Mouse (Mus musculus) liver (tissue): ENCODE measurements around the gene Fbxo42.
"Not testable (repeated sequence)": the region's sequence is repeated elsewhere in the genome, so short reads cannot be mapped to it uniquely, and the experiment has no call there.

Source experiments
- DNase-seq: peaks from one replicate; pipeline ENCODE4 v3.0.0-alpha.2; 2020; ENCODE audit warnings: mixed read lengths

Fbxo42 gene

DNA sequence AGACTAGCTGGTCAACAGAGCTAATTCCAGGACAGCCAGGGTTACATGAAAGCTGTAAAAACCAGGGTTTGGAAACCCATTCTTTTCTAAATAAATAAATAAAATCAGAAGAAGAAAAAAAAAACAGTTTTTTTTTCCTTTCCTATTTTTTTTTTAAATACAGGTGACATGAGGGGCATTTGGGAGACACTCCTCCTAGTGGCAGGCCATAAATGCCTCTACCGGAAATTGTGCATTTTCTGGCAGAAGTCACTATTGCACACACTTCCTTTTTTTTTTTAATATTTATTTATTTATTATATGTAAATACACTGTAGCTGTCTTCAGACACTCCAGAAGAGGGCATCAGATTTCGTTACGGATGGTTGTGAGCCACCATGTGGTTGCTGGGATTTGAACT, 10.0 kb upstream of the Fbxo42 start:
- DNase-seq = not testable (repeated sequence)

DNA sequence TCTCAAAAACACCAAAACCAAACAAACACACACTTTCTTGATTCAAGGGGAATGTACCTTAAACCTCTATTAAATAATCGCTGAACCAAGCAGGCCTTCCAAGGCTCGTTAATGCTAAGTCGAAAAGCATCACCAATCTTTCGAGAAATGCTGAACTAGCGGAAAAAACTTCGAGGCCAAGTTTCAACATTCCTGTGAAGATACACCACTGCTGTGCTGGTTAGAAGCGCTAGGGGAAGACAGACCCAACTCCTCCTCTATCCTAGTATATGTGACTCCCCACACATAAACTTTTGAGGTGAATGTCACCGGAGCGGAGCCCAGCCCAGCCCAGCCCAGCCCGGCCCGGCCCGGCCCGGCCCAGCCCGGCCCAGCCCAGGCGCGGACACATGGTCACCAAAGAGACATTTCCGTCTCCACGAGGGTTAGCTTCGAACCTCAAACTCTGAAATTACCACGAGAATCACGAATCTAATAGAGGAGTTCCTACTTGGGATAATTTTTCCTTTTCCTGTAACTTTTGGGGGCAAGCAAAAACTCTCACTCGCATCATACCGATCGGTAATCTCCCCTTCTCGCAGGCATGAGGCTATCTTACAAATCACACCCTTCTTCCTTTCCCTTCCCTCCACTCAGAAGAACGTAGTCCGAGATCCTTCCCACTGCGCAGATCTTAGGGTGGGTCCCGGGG, 9.1 kb upstream of the Fbxo42 start:
- no peak for DNase-seq

DNA sequence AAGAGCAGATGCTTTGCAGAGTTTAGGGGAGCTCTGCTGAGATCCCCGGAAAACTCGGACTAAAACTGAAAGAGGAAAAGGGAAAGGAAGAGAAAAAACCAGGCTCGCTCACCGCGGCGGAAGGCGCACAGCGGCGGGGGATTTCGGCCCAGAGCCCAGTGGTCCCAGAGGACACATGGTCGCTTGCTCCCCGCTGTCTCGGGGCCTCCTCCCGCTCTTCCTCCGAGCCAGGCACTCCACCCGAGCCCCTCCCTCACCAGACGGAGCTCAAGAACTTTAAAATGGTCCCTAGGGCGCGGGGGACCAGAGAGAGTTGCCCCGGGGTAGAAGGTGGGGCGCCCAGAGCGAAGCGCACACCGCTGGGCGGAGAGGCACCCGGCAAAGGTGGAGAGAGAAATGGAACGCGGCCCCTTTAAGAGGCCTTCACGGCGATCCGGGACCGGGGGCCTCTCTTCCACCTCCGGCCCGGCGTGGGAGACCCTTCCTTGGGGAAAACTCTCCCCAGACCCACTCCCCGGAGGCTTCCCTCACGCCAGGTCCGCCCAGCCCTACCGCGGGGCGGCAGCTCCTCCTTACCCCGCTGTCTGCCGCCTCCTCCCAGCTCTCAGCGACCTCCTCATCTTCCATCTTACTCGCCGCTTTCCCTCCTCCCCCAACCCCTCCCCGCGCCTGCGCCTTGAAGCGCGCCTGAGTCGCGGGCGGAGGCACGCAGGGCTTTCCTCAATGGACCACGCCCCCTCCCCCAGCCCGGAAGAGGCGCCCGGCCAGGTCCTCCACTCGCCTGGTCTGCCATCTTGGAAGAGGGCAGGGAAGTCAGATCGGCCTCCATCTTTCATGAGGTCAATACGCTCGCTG, 8.4 kb upstream of the Fbxo42 start, which contains the start of gene Szrd1:
TSS of gene Szrd1 (minus strand) at position 660 of the 855 bp plus-strand sequence.
- DNase-seq = peak; percentile 99

GRCm38 (mm10) chr4:141140354-141140753, 7.4 kb upstream of the Fbxo42 start:
- not testable (repeated sequence) for DNase-seq

GRCm38 (mm10) chr4:141140967-141141366, 6.7 kb upstream of the Fbxo42 start:
- DNase-seq = no peak

DNA sequence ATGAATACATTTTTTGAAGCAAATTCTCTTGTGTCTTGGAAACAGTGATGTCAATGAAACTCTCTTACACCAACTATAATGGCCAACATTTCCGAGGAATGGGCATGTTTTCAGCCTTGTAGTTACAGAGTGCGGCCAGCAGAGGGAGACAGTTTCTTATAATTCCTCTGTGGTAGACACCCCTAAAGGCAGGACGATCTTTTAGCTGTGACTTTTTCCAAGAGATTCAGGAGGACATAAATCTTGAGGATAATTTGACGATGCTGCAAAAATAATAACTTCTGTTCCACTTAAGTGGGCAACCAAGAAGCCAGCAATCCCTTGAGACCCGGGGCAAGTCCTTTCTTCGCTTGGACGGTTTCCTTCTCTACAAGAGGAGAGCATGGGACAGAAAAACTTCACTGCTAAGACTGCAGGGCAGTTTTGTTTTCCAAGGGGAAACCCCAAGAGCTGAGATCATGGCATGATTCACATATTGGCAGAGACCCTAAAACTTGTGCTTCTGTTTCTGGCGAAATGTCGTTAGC, 5.4 kb upstream of the Fbxo42 start:
- peak; percentile 79 for DNase-seq

DNA sequence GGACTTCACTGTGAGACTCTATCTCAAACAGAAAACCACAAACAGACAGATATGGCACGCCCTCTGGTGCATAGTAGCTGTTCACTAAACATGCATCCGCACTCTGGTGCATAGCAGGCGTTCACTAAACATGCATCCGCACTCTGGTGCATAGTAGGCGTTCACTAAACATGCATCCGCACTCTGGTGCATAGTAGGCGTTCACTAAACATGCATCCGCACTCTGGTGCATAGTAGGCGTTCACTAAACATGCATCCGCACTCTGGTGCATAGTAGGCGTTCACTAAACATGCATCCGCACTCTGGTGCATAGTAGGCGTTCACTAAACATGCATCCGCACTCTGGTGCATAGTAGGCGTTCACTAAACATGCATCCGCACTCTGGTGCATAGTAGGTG, 2.6 kb upstream of the Fbxo42 start:
- not testable (repeated sequence) for DNase-seq

- no peak for DNase-seq
Observed at GRCm38 (mm10) chr4:141146491-141147033, 1.2 kb upstream of the Fbxo42 start.

DNA sequence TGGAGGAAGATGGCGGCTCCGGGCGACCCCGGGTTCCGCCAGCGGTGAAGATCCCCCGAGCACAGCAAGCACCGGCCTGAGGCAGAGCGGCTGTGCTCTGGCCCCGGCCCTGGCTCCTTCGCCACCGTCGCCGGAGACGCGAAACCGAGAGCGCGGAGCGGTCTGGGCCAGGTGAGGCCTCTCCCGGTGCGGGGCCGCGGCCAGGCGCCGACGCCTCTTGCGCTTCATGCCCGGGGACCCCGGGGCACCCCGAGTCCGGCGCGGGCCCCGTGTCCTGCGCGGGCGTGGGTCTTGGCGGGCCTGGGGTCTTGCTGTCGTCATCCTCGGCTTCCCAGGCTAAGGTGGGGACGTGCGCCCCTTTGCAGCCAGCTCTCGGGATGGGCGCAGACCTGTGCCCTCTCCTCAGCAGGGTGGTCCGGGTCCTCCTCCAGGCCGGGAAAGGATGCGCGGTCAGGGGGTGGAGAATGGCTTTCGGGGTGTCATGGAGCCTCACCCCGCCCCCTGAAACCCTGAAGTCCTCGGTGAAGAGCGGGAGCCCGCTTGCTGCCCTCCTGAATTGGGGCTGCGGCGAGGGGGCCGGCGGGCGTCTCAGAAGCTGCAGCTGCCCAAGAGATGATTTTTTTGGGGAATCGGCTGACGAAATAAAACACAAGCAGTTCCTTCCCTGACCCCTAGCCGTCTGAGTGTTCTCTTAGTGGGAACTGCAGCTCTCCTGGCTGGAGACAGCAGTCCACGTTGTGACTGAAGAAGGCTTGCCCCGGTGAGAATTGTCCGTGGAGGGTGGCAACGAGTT, 492 bp downstream of the Fbxo42 start:
- peak; percentile 75 for DNase-seq

DNA sequence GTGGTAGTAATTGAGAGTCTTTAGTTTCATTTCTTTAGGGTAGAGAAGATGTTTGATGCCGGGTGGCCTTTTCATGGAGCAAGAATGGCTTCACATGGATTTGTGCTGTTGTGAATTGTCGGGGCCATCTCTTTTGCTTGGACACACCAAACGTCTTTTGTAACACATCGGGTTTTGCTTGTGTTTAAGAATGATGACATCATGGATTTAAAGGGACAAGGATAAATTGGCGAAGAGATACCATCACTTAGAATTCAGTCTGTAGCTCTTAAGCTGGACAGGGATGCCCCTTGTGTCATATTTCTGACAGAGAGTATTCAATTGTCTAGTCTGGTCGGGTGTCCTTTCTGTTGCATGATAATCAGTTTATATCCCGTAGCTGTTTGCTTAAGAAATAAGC, 1.4 kb downstream of the Fbxo42 start:
- DNase-seq = no peak

- DNase-seq = no peak
Observed at GRCm38 (mm10) chr4:141157485-141157884, 9.8 kb downstream of the Fbxo42 start.

- DNase-seq = no peak
Observed at GRCm38 (mm10) chr4:141158609-141159008, 10.9 kb downstream of the Fbxo42 start.

- no peak for DNase-seq
Observed at GRCm38 (mm10) chr4:141159093-141159492, 11.4 kb downstream of the Fbxo42 start.

DNA sequence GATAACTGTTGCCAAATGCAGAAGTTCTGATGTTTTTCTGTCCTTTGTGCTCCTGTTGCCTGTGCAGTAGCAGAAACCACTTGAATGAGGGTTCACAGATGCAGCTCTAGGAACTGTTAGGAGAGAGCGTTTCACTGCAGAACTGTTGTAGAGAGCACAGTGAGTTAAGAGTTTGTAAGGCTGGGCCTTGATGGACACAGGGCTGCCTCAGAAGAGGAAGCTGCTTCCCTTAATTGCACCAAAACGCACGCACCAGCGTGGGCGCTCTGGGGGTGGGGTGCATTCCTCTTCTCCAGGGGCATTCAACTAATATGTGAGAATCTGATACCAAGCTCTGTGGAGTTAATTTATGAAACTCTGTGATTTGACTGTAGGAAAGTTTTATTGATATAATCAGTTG, 12.0 kb downstream of the Fbxo42 start:
- no peak for DNase-seq

- no peak for DNase-seq
Observed at GRCm38 (mm10) chr4:141160193-141160592, 12.5 kb downstream of the Fbxo42 start.

- DNase-seq = peak; percentile 53
Observed at GRCm38 (mm10) chr4:141161699-141162208, 14.0 kb downstream of the Fbxo42 start.

- no peak for DNase-seq
Observed at GRCm38 (mm10) chr4:141163729-141164128, 16.0 kb downstream of the Fbxo42 start.

DNA sequence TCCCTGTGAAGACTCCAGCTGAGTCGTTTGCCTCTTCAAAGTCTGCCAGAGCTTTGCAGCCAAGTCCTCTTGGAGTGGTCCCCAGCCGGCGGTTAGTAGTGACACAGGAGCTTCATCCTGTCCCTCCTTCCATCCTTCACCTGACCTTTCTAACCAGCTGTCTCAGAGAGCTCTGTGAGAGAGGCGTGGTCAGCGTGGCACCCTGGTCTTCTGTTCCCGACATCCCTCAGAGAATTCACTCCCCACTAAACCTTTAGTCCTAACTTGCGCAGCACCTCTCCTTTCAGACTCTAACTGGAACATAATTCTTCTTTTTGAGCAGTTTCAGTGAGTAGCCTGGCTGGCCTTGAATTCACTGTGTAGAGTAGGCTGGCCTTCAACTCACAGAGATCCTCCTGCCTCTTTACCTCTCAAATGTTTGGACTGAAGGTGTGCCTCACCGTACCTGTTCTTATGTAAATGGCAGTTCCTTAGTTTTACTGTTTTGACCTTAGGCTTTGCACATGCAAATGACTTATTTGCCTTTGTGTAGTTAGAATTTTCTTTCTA, 18.1 kb downstream of the Fbxo42 start:
- no peak for DNase-seq

- no peak for DNase-seq
Observed at GRCm38 (mm10) chr4:141167156-141167555, 19.4 kb downstream of the Fbxo42 start.

DNA sequence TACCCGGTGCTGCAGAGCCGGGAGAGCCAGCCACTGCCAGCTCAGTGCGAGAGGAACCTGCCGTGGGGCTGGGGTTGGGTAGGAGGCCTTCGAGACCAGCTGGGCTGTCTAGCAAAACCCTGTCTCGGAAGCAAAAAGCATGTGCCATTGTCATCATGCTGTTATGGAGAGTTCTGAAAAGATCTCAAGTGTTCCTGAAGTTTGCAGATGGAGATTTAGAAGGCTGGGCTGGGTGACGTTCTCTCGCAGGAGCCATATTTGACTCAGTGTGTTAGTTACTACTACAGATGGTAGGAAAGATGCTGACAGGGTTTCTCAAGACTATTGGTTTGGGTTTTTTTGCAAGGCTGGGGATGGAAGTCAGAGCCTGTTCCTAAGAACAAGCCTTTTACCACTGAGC, 24.4 kb downstream of the Fbxo42 start:
- DNase-seq = no peak

GRCm38 (mm10) chr4:141175783-141176182, 28.1 kb downstream of the Fbxo42 start:
- no peak for DNase-seq

GRCm38 (mm10) chr4:141176328-141176838, 28.7 kb downstream of the Fbxo42 start:
- no peak for DNase-seq
